Mouse (Mus musculus): ENCODE data around the gene Slc1a3.

- TF ChIP-seq CTCF (IDR thresholded peaks at IDR 0.05; ENCODE audit: borderline replicate concordance, control insufficient read depth, extremely low read depth, insufficient read depth, low read length, poor library complexity) (no peak), POLR2A (IDR thresholded peaks at IDR 0.05; ENCODE audit: control insufficient read depth, extremely low read depth, insufficient read depth, low read length, poor library complexity) (no peak)
These were observed 4.0 kb downstream of the Slc1a3 start for GRCm38 (mm10) chr15:8706613-8707012.
